Mouse (Mus musculus): ENCODE measurements around the gene Slc26a10. TPM values are rescaled to one million over a fixed set of nuclear protein-coding genes. Genes with fewer than 3 reads are reported as not detected.

The Slc26a10 gene
- polyA plus RNA-seq (2017; shearing (Covaris generic)), result 11.3 TPM

DNA sequence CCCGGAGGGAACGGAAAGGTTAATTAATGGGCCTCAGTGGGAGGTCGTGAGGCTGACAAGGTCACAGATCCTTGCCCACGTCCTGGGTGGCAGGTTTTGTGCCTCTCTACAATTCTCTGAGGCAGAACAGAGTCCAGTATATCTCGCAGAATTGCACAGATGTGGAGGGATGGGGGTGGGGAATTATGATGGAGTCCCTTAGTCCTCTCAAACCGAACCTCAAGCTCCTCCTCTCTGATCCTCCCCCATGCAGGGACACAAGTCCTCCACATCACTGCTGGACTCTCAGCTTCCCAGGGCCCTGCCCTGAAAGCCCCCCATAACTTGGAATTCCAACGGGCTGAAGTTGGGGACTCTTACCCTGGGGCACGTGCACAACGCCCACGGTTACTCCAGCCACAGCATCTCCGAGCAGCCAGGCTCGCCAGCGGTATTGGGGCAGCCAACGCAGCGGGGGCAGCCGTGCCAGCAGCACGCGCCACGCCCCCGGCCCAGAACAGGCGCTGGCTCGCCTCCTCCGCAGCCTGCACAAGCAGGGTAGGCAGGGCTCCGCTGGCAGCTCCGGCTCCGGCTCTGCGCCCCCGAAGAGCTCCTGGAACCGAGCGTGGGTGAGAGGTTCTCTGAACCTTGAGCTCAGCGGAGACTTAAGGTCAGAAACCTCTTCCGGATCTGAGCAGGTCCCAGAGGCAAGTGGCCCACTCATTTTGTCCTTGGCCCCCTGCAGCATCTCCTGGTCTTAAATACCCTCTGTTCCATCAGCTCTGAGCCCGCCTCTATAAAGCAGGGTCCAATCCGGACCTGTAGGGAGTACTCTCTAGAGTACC, at the start of gene Slc26a10:
Slc26a10 (minus strand) TSS at position 775 of the 824 bp plus-strand sequence.

DNA sequence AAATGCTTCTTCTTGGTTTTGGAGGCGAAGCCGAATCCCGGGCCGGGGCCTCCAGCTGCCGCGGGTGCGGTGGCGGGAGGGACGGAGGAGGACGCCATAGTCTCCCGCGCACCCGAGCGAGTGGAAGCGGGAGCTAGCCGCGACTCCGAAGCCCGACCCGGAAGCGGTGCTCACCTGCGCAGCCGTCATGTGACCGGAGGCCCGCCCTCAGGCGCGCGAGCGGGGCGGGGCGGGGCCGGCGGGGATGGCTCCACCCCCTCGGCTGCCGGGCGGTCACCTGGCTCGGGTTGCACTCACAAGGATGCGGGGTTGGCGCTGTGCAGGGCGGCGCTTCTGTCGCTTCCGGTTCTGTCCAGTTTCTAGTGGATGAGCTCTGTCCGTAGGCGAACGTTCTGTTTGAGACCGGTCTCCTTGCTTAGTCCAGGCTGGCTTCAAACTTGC, 31.0 kb upstream of the Slc26a10 start, which contains the start of gene Pip4k2c:
Pip4k2c (minus strand) TSS at position 172 of the 441 bp plus-strand sequence.

DNA sequence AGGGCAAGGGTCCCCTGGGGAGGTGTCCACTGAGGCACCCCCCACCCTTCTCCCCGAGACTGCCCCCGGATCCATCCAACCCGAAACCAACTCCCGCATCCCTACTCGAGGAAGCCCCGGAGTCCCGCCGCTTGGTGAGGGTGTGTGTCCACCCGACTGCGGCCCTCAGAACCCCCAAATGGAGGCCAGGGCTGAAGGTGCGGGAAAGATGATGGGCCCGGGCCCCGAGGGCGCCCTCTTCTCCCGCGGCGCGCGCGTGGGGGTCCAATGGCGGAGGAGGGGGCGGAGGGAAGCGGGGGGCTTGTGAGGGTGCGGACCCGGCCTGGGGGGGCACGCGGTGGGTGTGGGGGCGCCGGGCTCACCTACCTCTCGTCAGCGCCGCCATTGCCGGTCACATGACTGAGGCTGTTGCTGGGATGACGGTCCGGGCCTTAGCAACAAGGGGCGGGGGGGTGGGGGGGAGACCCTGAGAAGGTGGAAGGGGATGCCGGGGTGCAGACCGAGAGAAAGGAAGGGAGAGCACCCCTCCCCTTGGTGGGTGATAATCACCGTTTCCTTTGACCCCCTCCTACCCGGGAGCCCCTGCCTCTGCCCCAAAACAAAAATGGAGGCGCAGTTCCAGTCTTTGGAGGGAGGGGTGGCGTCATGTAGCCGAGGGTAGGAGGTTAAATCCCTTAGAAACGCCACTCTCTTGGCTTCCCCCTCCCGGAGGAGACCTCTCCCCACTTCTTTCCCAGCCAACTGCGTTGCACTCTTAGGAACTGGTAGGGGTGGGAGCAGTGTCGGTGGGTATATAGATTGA, 15.1 kb upstream of the Slc26a10 start, which contains the start of gene Dtx3:
Dtx3 (minus strand) TSS at position 401 of the 802 bp plus-strand sequence.

DNA sequence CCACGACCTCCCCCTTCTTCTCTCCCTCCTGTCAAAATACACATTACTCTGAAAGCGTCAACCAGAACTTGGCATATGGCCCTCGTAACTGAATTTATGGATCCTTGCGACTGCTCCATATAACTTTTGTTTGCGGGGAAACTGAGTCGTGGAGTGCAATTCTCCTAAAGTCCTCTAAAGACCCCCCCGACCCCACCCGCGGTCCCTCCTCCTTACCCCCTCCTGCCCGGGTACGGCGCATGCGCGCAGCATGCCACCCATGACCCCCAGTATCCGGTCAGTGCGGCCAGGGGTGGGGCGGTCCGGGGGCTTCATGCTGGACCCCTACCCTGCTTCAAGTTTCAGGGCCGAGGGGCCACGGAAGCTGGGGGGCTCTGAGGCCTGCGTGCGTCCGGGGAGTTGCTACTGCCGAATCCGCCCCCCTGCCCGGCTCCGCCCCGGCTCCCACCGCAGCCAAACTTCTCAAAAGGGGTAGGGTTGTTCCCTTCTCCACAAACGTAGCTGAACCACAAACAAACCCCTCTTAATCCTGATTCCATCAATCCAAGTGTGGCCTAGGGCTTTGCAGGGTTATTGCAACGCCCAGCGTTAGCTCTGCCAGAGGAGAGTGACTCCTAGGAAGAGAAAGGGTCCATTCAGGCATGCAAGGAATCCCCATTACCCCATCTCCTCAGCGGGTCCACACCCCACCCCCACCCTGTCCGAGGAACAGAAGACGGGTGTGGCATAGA, 9.4 kb upstream of the Slc26a10 start, which contains the start of gene Arhgef25:
Arhgef25 (minus strand) TSS at position 433 of the 731 bp plus-strand sequence.

DNA sequence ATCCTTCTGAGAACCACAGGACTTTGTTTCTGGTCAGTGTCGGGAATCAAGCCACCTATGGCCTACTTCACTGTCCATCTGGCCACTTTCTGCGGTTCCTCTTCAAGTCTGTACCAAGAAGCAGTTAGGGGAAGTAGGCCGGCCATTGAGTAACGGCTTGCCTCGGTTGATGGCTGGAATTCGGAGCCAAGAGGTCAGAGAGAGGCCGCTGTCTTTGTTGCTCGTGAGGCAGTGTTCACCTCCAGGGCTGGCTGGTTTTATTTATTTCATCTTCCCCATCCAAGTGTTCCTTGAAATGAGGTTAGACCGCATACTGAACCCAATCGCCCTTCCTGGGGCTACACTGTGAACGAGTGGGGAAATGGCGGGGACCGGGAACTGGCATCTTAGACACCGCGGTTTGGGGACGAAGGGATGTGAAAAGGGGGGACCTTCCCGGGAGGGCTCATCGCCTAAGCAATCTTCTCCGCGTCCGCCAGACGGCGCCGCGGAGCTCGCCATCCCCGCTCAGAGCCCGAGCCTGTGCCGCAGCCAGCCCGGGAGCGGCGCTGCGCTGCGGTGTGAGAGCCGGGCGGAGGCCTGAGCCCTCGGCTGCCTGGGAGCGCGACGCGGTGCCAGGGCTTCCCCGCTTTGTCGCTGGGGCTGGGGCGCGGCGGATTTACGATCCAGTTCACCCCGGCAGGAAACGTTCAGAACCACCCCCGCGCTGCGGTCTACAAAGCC, 15.7 kb downstream of the Slc26a10 start, which contains the start of gene B4galnt1:
B4galnt1 (plus strand) TSS at position 595 of the 723 bp plus-strand sequence.

Other genes starting within 250 kb of the Slc26a10 start
- gene Ctdsp2, start 201.9 kb downstream of the Slc26a10 start, polyA plus RNA-seq (2017; shearing (Covaris generic)), result 38.2 TPM
- gene Avil, start 179.9 kb downstream of the Slc26a10 start, polyA plus RNA-seq (2017; shearing (Covaris generic)), result not detected
- gene Tsfm, start 149.8 kb downstream of the Slc26a10 start, polyA plus RNA-seq (2017; shearing (Covaris generic)), result 21.8 TPM
- gene Mettl1, start 139.2 kb downstream of the Slc26a10 start, polyA plus RNA-seq (2017; shearing (Covaris generic)), result 15.7 TPM
- gene Eef1akmt3, start 139.1 kb downstream of the Slc26a10 start, polyA plus RNA-seq (2017; shearing (Covaris generic)), result 0.60 TPM
- gene Cyp27b1, start 132.4 kb downstream of the Slc26a10 start, polyA plus RNA-seq (2017; shearing (Covaris generic)), result not detected
- 1.4 TPM for gene March9, start 120.5 kb downstream of the Slc26a10 start, polyA plus RNA-seq (2017; shearing (Covaris generic))
- 188 TPM for gene Cdk4, start 117.1 kb downstream of the Slc26a10 start, polyA plus RNA-seq (2017; shearing (Covaris generic))
- 142 TPM for gene Tspan31, start 110.4 kb downstream of the Slc26a10 start, polyA plus RNA-seq (2017; shearing (Covaris generic))
- gene Agap2, start 105.4 kb downstream of the Slc26a10 start, polyA plus RNA-seq (2017; shearing (Covaris generic)), result 13.2 TPM
- gene Os9, start 59.5 kb downstream of the Slc26a10 start, polyA plus RNA-seq (2017; shearing (Covaris generic)), result 197 TPM
- gene B4galnt1, start 15.4 kb downstream of the Slc26a10 start, polyA plus RNA-seq (2017; shearing (Covaris generic)), result 801 TPM
- not detected for gene Arhgef25, start 9.4 kb upstream of the Slc26a10 start, polyA plus RNA-seq (2017; shearing (Covaris generic))
- 90.2 TPM for gene Dtx3, start 15.1 kb upstream of the Slc26a10 start, polyA plus RNA-seq (2017; shearing (Covaris generic))
- 26.3 TPM for gene Pip4k2c, start 30.9 kb upstream of the Slc26a10 start, polyA plus RNA-seq (2017; shearing (Covaris generic))
- gene Kif5a, start 82.7 kb upstream of the Slc26a10 start, polyA plus RNA-seq (2017; shearing (Covaris generic)), result 0.06 TPM
- gene Dctn2, start 85.7 kb upstream of the Slc26a10 start, polyA plus RNA-seq (2017; shearing (Covaris generic)), result 69.5 TPM
- 3.4 TPM for gene Mbd6, start 108.4 kb upstream of the Slc26a10 start, polyA plus RNA-seq (2017; shearing (Covaris generic))
- gene Mars, start 131.1 kb upstream of the Slc26a10 start, polyA plus RNA-seq (2017; shearing (Covaris generic)), result 59.8 TPM
- gene Arhgap9, start 141.3 kb upstream of the Slc26a10 start, polyA plus RNA-seq (2017; shearing (Covaris generic)), result 174 TPM
- not detected for gene Gli1, start 161.3 kb upstream of the Slc26a10 start, polyA plus RNA-seq (2017; shearing (Covaris generic))
- not detected for gene Inhbe, start 173.8 kb upstream of the Slc26a10 start, polyA plus RNA-seq (2017; shearing (Covaris generic))
- gene Inhbc, start 189.8 kb upstream of the Slc26a10 start, polyA plus RNA-seq (2017; shearing (Covaris generic)), result not detected
- gene R3hdm2, start 199.7 kb upstream of the Slc26a10 start, polyA plus RNA-seq (2017; shearing (Covaris generic)), result 34.5 TPM